Mouse (Mus musculus): ENCODE measurements around the gene Phc2.

DNA sequence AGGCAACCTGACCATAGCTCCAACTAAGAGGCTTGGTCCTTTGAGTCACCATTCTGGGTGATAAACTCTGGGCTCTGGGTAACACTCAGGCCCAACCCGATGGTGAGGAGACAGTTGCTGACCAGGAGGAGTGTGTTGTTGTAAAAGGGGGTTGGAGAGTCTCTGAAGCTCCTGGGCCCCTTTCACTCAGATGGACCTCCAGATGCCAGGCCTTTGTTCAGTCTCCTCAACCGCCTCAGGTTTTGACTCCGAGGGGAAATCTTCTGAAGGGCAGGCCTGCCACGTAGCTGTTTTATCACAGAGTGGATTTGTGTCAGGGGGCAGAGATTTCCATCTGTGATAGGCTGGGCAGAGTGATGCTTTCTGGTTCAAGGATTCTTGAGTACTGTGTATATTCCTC, 61.8 kb downstream of the Phc2 start:
- TF ChIP-seq CTCF (conservative IDR thresholded peaks at IDR 0.05; ENCODE audit: insufficient read depth, insufficient read length, low read depth, low read length) (no peak), POLR2A (IDR thresholded peaks at IDR 0.05; ENCODE audit: low read depth, low read length) (no peak)

Measured in kidney, adult 2 months (tissue).